Mouse (Mus musculus) embryonic fibroblast, embryonic 13.5 days (primary cell): ENCODE measurements around the gene Cdh3.

Experiments used
- CTCF ChIP-seq: IDR thresholded peaks from 2 replicates; pipeline ENCODE4 v1.5.1; 2011; ENCODE audit warnings: mild to moderate bottlenecking, control low read depth, low read length, moderate library complexity, borderline replicate concordance; ENCODE audit not compliant: insufficient read depth
- POLR2A ChIP-seq: IDR thresholded peaks from 2 replicates; pipeline ENCODE4 v1.6.1; 2011; ENCODE audit warnings: low read depth, mild to moderate bottlenecking, control low read depth, low read length, moderate library complexity

GRCm38 (mm10) chr8:106603933-106604332, 93.2 kb downstream of the Cdh3 start:
- TF ChIP-seq CTCF (no peak), POLR2A (no peak)
